In the genomic region with DNA sequence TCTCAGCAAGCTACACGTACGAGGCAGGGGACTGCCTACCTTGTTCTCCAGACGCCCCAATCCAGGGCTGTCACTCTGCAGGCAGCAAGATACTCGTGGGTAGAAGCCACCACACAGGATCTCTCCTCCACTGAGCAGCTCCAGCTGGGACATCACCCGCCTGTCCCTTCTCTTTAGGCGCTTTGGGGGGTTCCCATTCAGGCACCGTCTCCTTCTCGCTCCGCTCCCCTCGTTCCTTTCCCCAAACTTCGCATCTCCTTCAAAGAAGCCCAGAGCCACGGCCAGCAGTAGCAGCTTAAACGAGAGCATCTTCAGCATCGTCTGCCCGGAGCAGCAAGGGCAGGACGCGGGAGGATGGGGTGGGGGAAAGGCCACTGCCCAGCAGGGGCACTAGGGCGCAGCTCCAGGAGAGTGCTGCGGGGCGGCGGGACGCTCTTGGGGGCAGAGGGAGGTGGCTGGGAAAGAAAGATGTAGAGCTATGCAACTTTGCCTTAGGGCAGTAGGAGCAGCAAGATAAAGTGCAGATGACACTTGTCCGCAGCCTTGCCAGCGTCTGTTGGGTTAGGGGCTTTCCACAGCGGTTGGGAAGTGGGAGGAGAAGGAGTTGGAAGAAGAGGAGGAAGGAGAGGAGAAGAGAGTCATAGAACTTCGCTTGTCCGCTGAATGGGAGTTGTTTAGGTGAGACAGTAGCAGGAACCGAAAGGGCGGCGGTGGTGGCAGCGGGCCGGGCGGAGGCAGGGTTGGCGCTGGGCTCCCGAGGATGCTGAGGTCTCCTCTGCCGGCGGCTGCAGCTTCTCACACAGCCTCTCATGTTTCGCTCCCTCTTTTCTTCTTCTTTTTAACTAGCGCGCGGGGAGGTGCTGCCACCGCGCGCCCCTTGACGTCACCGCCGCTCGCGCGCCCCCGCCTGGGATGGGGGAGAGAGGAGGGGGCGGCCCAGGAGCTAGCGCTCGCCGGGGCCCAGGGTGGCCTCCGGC, we compare ENCODE assay signal across 8 mouse cellular contexts. TPM values are rescaled to one million over a fixed set of nuclear protein-coding genes. Genes with fewer than 3 reads are reported as not detected.
DNase-seq lines count a peak whose midpoint lies in the region; ATAC-seq and TF ChIP-seq lines count a peak whose summit lies in the region.

Gene Hhip, minus strand, starts transcription at position 809 of the 977 bp plus-strand sequence.

- peaks cover 15% of the 10 kb centered on the region for H3K27me3 ChIP-seq in kidney, postnatal 0 days (ENCODE audit: insufficient read depth, low read length)
- peaks cover 41% of the 10 kb centered on the region for H3K27me3 ChIP-seq in heart, embryonic 15.5 days

- peak; percentile 82 for DNase-seq in kidney, postnatal 0 days (ENCODE audit: low spot score)
- no peak for DNase-seq in kidney, adult 8-10 months
- DNase-seq in layer of hippocampus, postnatal 36 days = peak; percentile 46 to 51
- peak; percentile 66 for DNase-seq in lung, postnatal 10 days
- DNase-seq in right cerebral cortex, adult 2 months (ENCODE audit: low spot score in 2 of 2) = peak; percentile 54 to 57

- H3K36me3 ChIP-seq in kidney, postnatal 0 days (ENCODE audit: insufficient read depth, low read length) = no peaks in the 10 kb centered on the region
- no peaks in the 10 kb centered on the region for H3K36me3 ChIP-seq in heart, embryonic 15.5 days

- H3K27ac ChIP-seq in kidney, postnatal 0 days = 0 out of 2 replicates have a peak within 1 kb of the TSS, but pooled peaks have one; percentile 5
- H3K27ac ChIP-seq in cortical plate, adult 2 months (ENCODE audit: insufficient read depth, low read length) = no peak within 1 kb of the TSS
- no peak within 1 kb of the TSS for H3K27ac ChIP-seq in heart, embryonic 15.5 days

- TF ChIP-seq POLR2A in cortical plate, adult 2 months (IDR thresholded peaks at IDR 0.05; ENCODE audit: extremely low read depth, insufficient read depth, low read length) = no peak

- ATAC-seq in kidney, postnatal 0 days (replicated peaks; ENCODE audit: low FRiP score, low read depth) = peak; percentile 71
- ATAC-seq in heart, embryonic 15.5 days (replicated peaks; ENCODE audit: insufficient number of reproducible peaks, insufficient read depth, low FRiP score, low read depth) = peak; percentile 62; the same call in 1 of the 2 replicates
- ATAC-seq in erythroid progenitor cell, adult 5-6 weeks (replicated peaks; ENCODE audit: low FRiP score, poor library complexity, severe bottlenecking) = no peak

- no peaks in the 10 kb centered on the region for H3K9me3 ChIP-seq in kidney, postnatal 0 days (replicated peaks; ENCODE audit: low read length)
- H3K9me3 ChIP-seq in heart, embryonic 15.5 days (replicated peaks) = no peaks in the 10 kb centered on the region

- H3K9ac ChIP-seq in kidney, postnatal 0 days (ENCODE audit: low read depth, low read length) = peak within 1 kb of the TSS; percentile 46; the same call in 1 of the 2 replicates
- H3K9ac ChIP-seq in heart, embryonic 15.5 days = peak within 1 kb of the TSS; percentile 40

- no peaks in the 10 kb centered on the region for H3K4me1 ChIP-seq in kidney, postnatal 0 days (replicated peaks; ENCODE audit: insufficient read depth, low read length)
- no peaks in the 10 kb centered on the region; the same call in 1 of the 2 replicates for H3K4me1 ChIP-seq in cortical plate, adult 2 months (ENCODE audit: control insufficient read depth, insufficient read depth, low read length)
- H3K4me1 ChIP-seq in heart, embryonic 15.5 days (replicated peaks) = peaks cover 7% of the 10 kb centered on the region

- 0 out of 2 replicates have a peak, but pooled peaks have one; percentile 9 for TF ChIP-seq CTCF in kidney, postnatal 0 days (IDR thresholded peaks at IDR 0.05; ENCODE audit: low read depth)
- TF ChIP-seq CTCF in cortical plate, adult 2 months (IDR thresholded peaks at IDR 0.05; ENCODE audit: extremely low read depth, insufficient read depth, low read length) = no peak

- peak within 1 kb of the TSS; percentile 90 for H3K4me2 ChIP-seq in kidney, postnatal 0 days (ENCODE audit: low read length)
- peak within 1 kb of the TSS; percentile 81 for H3K4me2 ChIP-seq in heart, embryonic 15.5 days

- WGBS in kidney, postnatal 0 days = under 1% methylated on average over 46 of the region's 56 CpGs
- WGBS in heart, embryonic 15.5 days = under 1% methylated on average over 41 of the region's 56 CpGs

- peak within 1 kb of the TSS; percentile 50 for H3K4me3 ChIP-seq in kidney, postnatal 0 days (replicated peaks; ENCODE audit: low read depth, low read length)
- peak within 1 kb of the TSS; percentile 35 for H3K4me3 ChIP-seq in cortical plate, adult 2 months (ENCODE audit: insufficient read depth, low read length)
- H3K4me3 ChIP-seq in heart, embryonic 15.5 days = peak within 1 kb of the TSS; percentile 60

RNA-seq across cellular contexts. Expression of gene Hhip, which starts in this region (rescaled TPM):
- 4.9 and 7.6 TPM in 2 replicates for polyA plus RNA-seq in kidney, postnatal 0 days (2015; fragmentation: Nextera tagmentation; extraction: Ambion mirVana)
- polyA plus RNA-seq in cortical plate, adult 2 months (2012; rRNA removed) = 2.5 and 3.8 TPM in 2 replicates
- 1.8 and 5.0 TPM in 2 replicates for polyA plus RNA-seq in heart, embryonic 15.5 days (2015; fragmentation: Nextera tagmentation; extraction: Ambion mirVana)
- total RNA-seq in layer of hippocampus, postnatal 36 days (2021) = 1 to 10 TPM; 5.1 to 6.1 TPM
- total RNA-seq in erythroid progenitor cell, adult 5-6 weeks (2015; ENCODE audit: low replicate concordance) = not detected in 2 replicates
- not detected in 2 replicates for total RNA-seq in erythroid progenitor cell, adult 5-6 weeks (2017; ENCODE audit: low replicate concordance)

Comparison
In these comparisons a context has a peak if more than half of its experiments do, and no peak if none do; other contexts are left out.
1. RNA of gene Hhip (total RNA-seq): 5.1 to 6.1 TPM in layer of hippocampus, postnatal 36 days; not detected in erythroid progenitor cell, adult 5-6 weeks; every median in the first group is over 4 times any median in the second.
2. DNase-seq: peak in kidney, postnatal 0 days (single experiment), layer of hippocampus, postnatal 36 days (2 of 2), lung, postnatal 10 days (single experiment) and right cerebral cortex, adult 2 months (2 of 2); none in kidney, adult 8-10 months (0 of 2).
3. Peak in every context shown above with its lines, with median percentiles within 50 percentile points of each other: H3K4me3 ChIP-seq.